In the genomic region with DNA sequence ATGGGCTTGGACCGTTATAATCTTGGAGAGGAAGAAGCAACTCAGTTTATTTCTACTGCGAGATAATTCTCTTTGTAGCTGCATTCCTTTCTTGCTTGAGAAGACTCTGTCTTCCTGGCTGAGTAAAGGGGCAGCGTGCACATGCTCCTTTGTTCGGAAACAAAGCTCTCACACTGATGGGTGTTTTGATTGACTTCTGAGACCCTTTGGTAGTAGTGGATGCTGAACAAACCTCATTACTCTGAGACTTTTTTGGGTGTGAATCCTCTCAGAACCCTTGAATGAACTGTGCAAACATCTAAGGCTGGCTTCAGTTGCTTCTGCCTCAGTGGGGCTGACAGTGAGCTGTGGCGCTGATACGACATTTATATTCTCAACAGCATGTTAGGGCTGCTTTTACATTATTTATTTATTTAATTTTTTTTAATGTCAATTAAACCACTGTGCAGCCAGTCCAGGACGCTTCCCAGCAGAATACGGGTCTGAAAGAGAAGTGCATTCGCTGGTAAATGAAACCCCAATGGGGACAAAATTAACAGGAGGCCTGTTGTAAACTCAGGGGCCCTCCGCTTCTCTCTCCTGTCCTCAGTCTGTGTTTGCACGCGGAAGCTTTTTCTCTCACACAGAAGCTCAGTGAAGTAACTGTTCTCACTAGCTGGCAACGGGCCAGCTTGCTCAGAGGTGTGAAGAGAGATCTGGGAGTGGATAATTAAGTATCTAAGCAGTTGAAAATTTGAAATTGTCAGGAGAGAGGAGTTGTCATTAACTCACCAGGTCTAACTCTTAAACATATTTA, we compare ENCODE assay signal across 8 mouse cellular contexts.
DNase-seq lines count a peak whose midpoint lies in the region; ATAC-seq and TF ChIP-seq lines count a peak whose summit lies in the region.

No protein-coding gene starts in this region.

- H3K36me3 ChIP-seq in kidney, postnatal 0 days (ENCODE audit: insufficient read depth, low read length) = no peaks in the 10 kb centered on the region
- no peaks in the 10 kb centered on the region for H3K36me3 ChIP-seq in forebrain, embryonic 16.5 days (ENCODE audit: control insufficient read depth, insufficient read depth)
- H3K36me3 ChIP-seq in neural tube, embryonic 12.5 days = no peaks in the 10 kb centered on the region

- no peak overlapping the region for H3K4me2 ChIP-seq in kidney, postnatal 0 days (ENCODE audit: low read length)
- H3K4me2 ChIP-seq in forebrain, embryonic 16.5 days (ENCODE audit: low read length) = no peak overlapping the region
- no peak overlapping the region for H3K4me2 ChIP-seq in neural tube, embryonic 12.5 days (replicated peaks)

- no peak overlapping the region for H3K9ac ChIP-seq in kidney, postnatal 0 days (ENCODE audit: low read depth, low read length)
- no peak overlapping the region for H3K9ac ChIP-seq in forebrain, embryonic 16.5 days (replicated peaks; ENCODE audit: low read depth, low read length)
- H3K9ac ChIP-seq in neural tube, embryonic 12.5 days = no peak overlapping the region

- H3K9me3 ChIP-seq in kidney, postnatal 0 days (replicated peaks; ENCODE audit: low read length) = no peaks in the 10 kb centered on the region
- no peaks in the 10 kb centered on the region for H3K9me3 ChIP-seq in forebrain, embryonic 16.5 days (ENCODE audit: control insufficient read depth, low read length)
- H3K9me3 ChIP-seq in neural tube, embryonic 12.5 days = no peaks in the 10 kb centered on the region

- no peak overlapping the region for H3K4me3 ChIP-seq in kidney, postnatal 0 days (replicated peaks; ENCODE audit: low read depth, low read length)
- no peak overlapping the region for H3K4me3 ChIP-seq in forebrain, embryonic 16.5 days (replicated peaks; ENCODE audit: low read length)
- H3K4me3 ChIP-seq in neural tube, embryonic 12.5 days = no peak overlapping the region

- H3K27ac ChIP-seq in kidney, postnatal 0 days = no peak overlapping the region
- H3K27ac ChIP-seq in forebrain, embryonic 16.5 days (ENCODE audit: low read length) = peak overlapping the region; percentile 30; the same call in 1 of the 2 replicates
- H3K27ac ChIP-seq in neural tube, embryonic 12.5 days = no peak overlapping the region

- ATAC-seq in kidney, postnatal 0 days (replicated peaks; ENCODE audit: low FRiP score, low read depth) = no peak
- peak; percentile 77 for ATAC-seq in forebrain, embryonic 16.5 days
- peak; percentile 48; the same call in 1 of the 2 replicates for ATAC-seq in neural tube, embryonic 12.5 days (ENCODE audit: low FRiP score, low read depth)

- 52% methylated on average over 13 of the region's 13 CpGs for WGBS in kidney, postnatal 0 days
- WGBS in forebrain, embryonic 16.5 days = 9% methylated on average over 13 of the region's 13 CpGs
- WGBS in neural tube, embryonic 12.5 days = 30% methylated on average over 13 of the region's 13 CpGs

- no peak for TF ChIP-seq CTCF in kidney, postnatal 0 days (IDR thresholded peaks at IDR 0.05; ENCODE audit: low read depth)

- H3K27me3 ChIP-seq in kidney, postnatal 0 days (ENCODE audit: insufficient read depth, low read length) = no peaks in the 10 kb centered on the region
- H3K27me3 ChIP-seq in forebrain, embryonic 16.5 days (replicated peaks; ENCODE audit: control insufficient read depth, insufficient read depth, low read length) = no peaks in the 10 kb centered on the region
- no peaks in the 10 kb centered on the region for H3K27me3 ChIP-seq in neural tube, embryonic 12.5 days (replicated peaks)

- peak; percentile 25 for DNase-seq in kidney, postnatal 0 days (ENCODE audit: low spot score)
- no peak for DNase-seq in kidney, adult 11 months
- DNase-seq in cerebellum, adult 8-10 months = peak; percentile 41
- no peak for DNase-seq in ovary, adult 18-20 months (ENCODE audit: low spot score)
- no peak for DNase-seq in c-Kit-positive CD71-positive TER-119-positive erythroid progenitor cells, embryonic 14.5 days (ENCODE audit: low spot score)
- no peak for DNase-seq in testis, postnatal 14 days (ENCODE audit: low spot score)

- H3K4me1 ChIP-seq in kidney, postnatal 0 days (replicated peaks; ENCODE audit: insufficient read depth, low read length) = peaks cover 5% of the 10 kb centered on the region; the same call in 1 of the 2 replicates
- H3K4me1 ChIP-seq in forebrain, embryonic 16.5 days (replicated peaks; ENCODE audit: control insufficient read depth, insufficient read depth, low read length) = peaks cover 33% of the 10 kb centered on the region
- peaks cover 24% of the 10 kb centered on the region for H3K4me1 ChIP-seq in neural tube, embryonic 12.5 days

Comparison
In these comparisons a context has a peak if more than half of its experiments do, and no peak if none do; other contexts are left out.
1. DNase-seq: peak in kidney, postnatal 0 days (single experiment) and cerebellum, adult 8-10 months (single experiment); none in kidney, adult 11 months (single experiment), ovary, adult 18-20 months (single experiment), c-Kit-positive CD71-positive TER-119-positive erythroid progenitor cells, embryonic 14.5 days (single experiment) and testis, postnatal 14 days (single experiment).